Mouse (Mus musculus): ENCODE results near the gene Ppp1r14c. TPM values are rescaled to one million over a fixed set of nuclear protein-coding genes. Genes with fewer than 3 reads are reported as not detected.

Ppp1r14c gene
- total RNA-seq, 2 experiments from 2014 or later, result 71.9 to 83.7 TPM

DNA sequence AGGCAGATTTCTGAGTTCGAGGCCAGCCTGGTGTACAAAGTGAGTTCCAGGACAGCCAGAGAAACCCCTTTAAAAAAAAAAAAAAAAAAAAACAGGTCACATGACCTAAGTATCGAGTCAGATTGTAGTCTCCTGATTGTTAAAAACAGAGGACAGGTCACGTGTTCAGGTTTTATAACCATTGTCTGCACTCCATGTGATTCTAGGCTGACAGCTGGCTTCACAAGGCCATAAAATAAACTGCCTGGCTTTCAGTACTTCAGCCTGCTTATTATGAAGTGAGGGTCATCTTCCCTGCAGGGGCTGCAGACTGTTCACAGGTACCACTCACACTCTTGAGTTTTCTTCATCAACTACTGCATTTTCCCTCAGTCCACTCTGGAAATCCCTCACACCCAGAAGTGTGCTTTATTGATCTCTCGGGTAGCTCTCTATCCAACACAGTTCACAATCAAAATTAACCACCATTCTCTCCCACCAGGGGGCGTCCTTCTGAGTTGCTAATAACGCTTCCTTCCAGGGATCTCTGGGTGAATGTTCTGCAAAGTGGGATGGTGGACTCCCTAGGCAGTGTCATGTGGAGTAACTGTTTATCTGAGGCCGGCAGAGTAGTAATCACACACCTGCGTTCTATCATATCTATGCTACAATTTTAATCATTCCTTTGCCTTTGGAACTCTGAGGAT, 146.9 kb downstream of the Ppp1r14c start:
- intact Hi-C loops (cut with DNase I), result no loop called here
- DNase-seq (ENCODE audit: extremely low spot score in 1 of 2, low spot score in 2 of 2), result peak in 1 of 2 experiments; percentile 45

DNA sequence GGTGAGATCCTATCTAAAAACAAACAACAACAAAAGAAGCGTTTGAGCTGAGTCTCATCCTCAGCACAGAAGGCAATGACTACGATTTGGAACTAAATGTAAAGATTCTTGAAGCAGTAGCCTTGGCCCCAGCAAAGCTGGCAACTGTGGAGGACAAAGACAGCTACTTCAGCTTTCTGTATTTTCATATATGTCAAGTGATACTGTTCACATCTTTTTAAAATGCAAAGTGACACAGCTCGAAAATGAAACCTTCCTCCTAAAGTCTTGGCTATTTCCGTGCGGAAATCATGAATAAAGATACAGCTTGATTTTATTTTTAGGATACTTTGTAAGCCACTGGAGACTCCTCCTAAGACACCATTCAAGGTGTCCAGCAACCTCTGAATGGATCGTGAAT, 148.1 kb downstream of the Ppp1r14c start:
- intact Hi-C loops (cut with DNase I), result no loop called here
- no peak for DNase-seq (ENCODE audit: extremely low spot score in 1 of 2, low spot score in 2 of 2)

Small RNAs within 50 kb of the gene (microRNA-seq; reads per million reads assigned to microRNA genes)
- not detected for gene Gm24482

Other genes with a start within 250 kb of the Ppp1r14c start
- gene H60c, start 98.3 kb upstream of the Ppp1r14c start, total RNA-seq (2021), result not detected
- 1 to 10 TPM; 1.2 to 2.6 TPM for gene Iyd, start 174.2 kb downstream of the Ppp1r14c start, total RNA-seq (2021)

All from left cerebral cortex, postnatal 10 days (tissue).